8 mouse cellular contexts compared by ENCODE assay signal in genomic region chr12:111041196-111041595, GRCm38 (mm10). TPM values are rescaled to one million over a fixed set of nuclear protein-coding genes. Genes with fewer than 3 reads are reported as not detected.
DNase-seq lines count a peak whose midpoint lies in the region; ATAC-seq and TF ChIP-seq lines count a peak whose summit lies in the region.

No protein-coding gene starts in this region.

- peak; percentile 40 to 83 for DNase-seq in adrenal gland, adult (ENCODE audit: inconsistent age in 2 of 2, low spot score in 1 of 2)
- DNase-seq in adrenal gland, adult 18-20 months (ENCODE audit: low spot score in 2 of 2): no peak
- DNase-seq in cerebellum, adult 8-10 months: peak; percentile 32
- peak; percentile 36 for DNase-seq in forelimb bud, embryonic 11.5 days (ENCODE audit: low read depth, low spot score)
- DNase-seq in kidney, adult 18-20 months: peak; percentile 40
- peak; percentile 78 for DNase-seq in lung, postnatal 0 days (ENCODE audit: low spot score)
- DNase-seq in retina, postnatal 1 day: peak; percentile 69

- peak overlapping the region; percentile 93 for H3K4me2 ChIP-seq in lung, postnatal 0 days (replicated peaks; ENCODE audit: low read depth, low read length)

- no peak for ATAC-seq in lung, postnatal 0 days
- no peak for ATAC-seq in megakaryocyte-erythroid progenitor cell, adult 5-6 weeks (replicated peaks; ENCODE audit: low FRiP score, low TSS enrichment, poor library complexity, severe bottlenecking)

- peaks cover 7% of the 10 kb centered on the region; the same call in 1 of the 2 replicates for H3K4me1 ChIP-seq in lung, postnatal 0 days (ENCODE audit: insufficient read depth, low read depth, low read length)

- TF ChIP-seq CTCF in lung, postnatal 0 days (IDR thresholded peaks at IDR 0.05): peak; percentile 80

- 15% methylated on average over 4 of the region's 4 CpGs for WGBS in lung, postnatal 0 days

- H3K4me3 ChIP-seq in lung, postnatal 0 days (ENCODE audit: low read depth, low read length): peak overlapping the region; percentile 94; the same call in 1 of the 2 replicates

- H3K27ac ChIP-seq in lung, postnatal 0 days (ENCODE audit: low read length): no peak overlapping the region

- TF ChIP-seq EP300 in lung, postnatal 0 days (IDR thresholded peaks at IDR 0.05): no peak

- no peaks in the 10 kb centered on the region for H3K36me3 ChIP-seq in lung, postnatal 0 days (ENCODE audit: insufficient read depth, low read length)

- no peak overlapping the region for H3K9ac ChIP-seq in lung, postnatal 0 days (replicated peaks; ENCODE audit: low read depth)

- no peaks in the 10 kb centered on the region for H3K9me3 ChIP-seq in lung, postnatal 0 days (ENCODE audit: low read length)

- no peaks in the 10 kb centered on the region for H3K27me3 ChIP-seq in lung, postnatal 0 days (replicated peaks; ENCODE audit: insufficient read depth, low read length)

RNA-seq across cellular contexts. Expression of gene Rcor1, which starts 2.0 kb away (rescaled TPM):
- 10 to 100 TPM; 53.5 to 58.5 TPM for total RNA-seq in adrenal gland, adult 18-20 months (2021)
- 6.7 and 9.5 TPM in 2 replicates for polyA plus RNA-seq in lung, postnatal 0 days (2015; fragmentation: Nextera tagmentation; extraction: Ambion mirVana)
- 56.7 and 73.4 TPM in 2 replicates for total RNA-seq in megakaryocyte-erythroid progenitor cell, adult 5-6 weeks (2014; fragmentation: Nextera tagmentation)
- 44.1 and 55.3 TPM in 2 replicates for total RNA-seq in megakaryocyte-erythroid progenitor cell, adult 5-6 weeks (2017)

Comparison
In these comparisons a context has a peak if more than half of its experiments do, and no peak if none do; other contexts are left out.
1. DNase-seq: peak in adrenal gland, adult (2 of 2), cerebellum, adult 8-10 months (single experiment), forelimb bud, embryonic 11.5 days (single experiment), kidney, adult 18-20 months (single experiment), lung, postnatal 0 days (single experiment) and retina, postnatal 1 day (single experiment); none in adrenal gland, adult 18-20 months (0 of 2).